Mouse (Mus musculus) heart, postnatal 0 days (tissue): Measurements from ENCODE around the gene Hist1h2bf. TPM values are rescaled to one million over a fixed set of nuclear protein-coding genes. Genes with fewer than 3 reads are reported as not detected.
"Not testable (repeated sequence)": the region's sequence is repeated elsewhere in the genome, so short reads cannot be mapped to it uniquely, and the experiment has no call there.

Source experiments
- ATAC-seq: fragments of 200-750 bp; cut with Nextera tagmentation; 2 replicates; pipeline ENCODE4 v1.8.0; 2017; ENCODE audit warnings: low read depth, moderate number of reproducible peaks, moderate library complexity; ENCODE audit not compliant: insufficient read depth
- DNase-seq: peaks from one replicate; pipeline ENCODE4 v3.0.0-alpha.2; 2016; ENCODE audit warnings: low spot score
- H3K27ac ChIP-seq: fragments of 300-500 bp; sonication (generic); 2 replicates; pipeline ENCODE4 v1.5.1; 2014; ENCODE audit warnings: low read depth, mild to moderate bottlenecking
- H3K27me3 ChIP-seq: fragments of 300-500 bp; sonication (generic); 2 replicates; pipeline ENCODE4 v1.6.1; 2014; ENCODE audit warnings: low read length, mixed read lengths; ENCODE audit not compliant: control insufficient read depth, insufficient read depth
- H3K36me3 ChIP-seq: fragments of 300-500 bp; sonication (generic); replicated peaks from 2 replicates; pipeline ENCODE4 v1.6.1; 2014; ENCODE audit warnings: low read length, mixed read lengths; ENCODE audit not compliant: control insufficient read depth, insufficient read depth
- H3K4me1 ChIP-seq: fragments of 300-500 bp; sonication (generic); 2 replicates; pipeline ENCODE4 v1.6.1; 2014; ENCODE audit warnings: antibody characterized with exemption; ENCODE audit not compliant: control insufficient read depth, insufficient read depth
- H3K4me2 ChIP-seq: fragments of 300-500 bp; sonication (generic); 2 replicates; pipeline ENCODE4 v1.6.1; 2014; ENCODE audit warnings: low read depth, mild to moderate bottlenecking, low read length, moderate library complexity
- H3K4me3 ChIP-seq: fragments of 300-500 bp; sonication (generic); 2 replicates; pipeline ENCODE4 v1.5.1; 2014; ENCODE audit warnings: low read depth, low read length
- H3K9ac ChIP-seq: fragments of 300-500 bp; sonication (generic); replicated peaks from 2 replicates; pipeline ENCODE4 v1.6.1; 2014; ENCODE audit warnings: low read depth, low read length, mixed read lengths
- H3K9me3 ChIP-seq: fragments of 300-500 bp; sonication (generic); replicated peaks from 2 replicates; pipeline ENCODE4 v1.6.1; 2016; ENCODE audit warnings: low read length; ENCODE audit not compliant: control insufficient read depth
- CTCF ChIP-seq: IDR thresholded peaks from 2 replicates; pipeline ENCODE4 v1.5.1; 2016; ENCODE audit warnings: antibody characterized with exemption, control low read depth, low read depth
- EP300 ChIP-seq: IDR thresholded peaks from 2 replicates; pipeline ENCODE4 v1.6.1; 2016; ENCODE audit warnings: antibody characterized with exemption, low read depth
- WGBS: fragments of 180-500 bp; shearing (Covaris S2); extraction: QIAGEN DNeasy Blood & Tissue Kit; methylation state at CpG from one replicate; pipeline ENCODE4 v1.1.7; 2014; 5-methylcytosine and 5-hydroxymethylcytosine counted together
- polyA plus RNA-seq: library from polyadenylated mRNA; unstranded; fragments of >200 nt; fragmentation: Nextera tagmentation; extraction: Ambion mirVana; gene quantifications from 2 replicates; pipeline ENCODE4 v1.2.1, GENCODE M21; 2015
- total RNA-seq: library from RNA; depleted of rRNA; stranded (reverse); fragments of >200 nt; gene quantifications from 2 replicates; pipeline ENCODE4 v1.2.3, GENCODE M21; 2014; ENCODE audit warnings: low replicate concordance

Hist1h2bf gene
- total and polyA plus RNA-seq, 2 experiments from 2014 or later, result 1.3 to 603 TPM

DNA sequence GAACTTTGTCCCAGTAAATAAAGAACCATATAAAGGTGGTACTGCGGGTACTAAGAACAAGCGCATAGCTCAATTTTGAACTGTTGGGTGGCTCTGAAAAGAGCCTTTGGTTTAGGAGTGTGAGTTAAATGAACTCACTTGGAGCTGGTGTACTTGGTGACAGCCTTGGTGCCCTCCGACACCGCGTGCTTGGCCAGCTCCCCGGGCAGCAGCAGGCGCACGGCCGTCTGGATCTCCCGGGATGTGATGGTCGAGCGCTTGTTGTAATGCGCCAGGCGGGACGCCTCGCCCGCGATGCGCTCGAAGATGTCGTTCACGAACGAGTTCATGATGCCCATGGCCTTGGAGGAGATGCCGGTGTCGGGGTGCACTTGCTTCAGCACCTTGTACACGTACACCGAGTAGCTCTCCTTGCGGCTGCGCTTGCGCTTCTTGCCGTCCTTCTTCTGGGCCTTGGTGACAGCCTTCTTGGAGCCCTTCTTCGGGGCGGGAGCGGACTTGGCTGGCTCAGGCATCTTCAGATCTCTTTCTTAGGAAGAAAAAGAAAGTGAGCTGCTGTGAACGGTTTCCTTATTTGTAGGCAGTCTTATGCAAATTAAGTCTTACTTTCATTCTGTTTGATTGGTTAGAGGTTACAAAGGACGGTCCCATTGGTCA lies 11.6 kb upstream of the Hist1h2bf start:
- H3K27ac ChIP-seq, result peak overlapping the region; percentile 99
- H3K36me3 ChIP-seq, H3K27me3 ChIP-seq, H3K9me3 ChIP-seq: not testable (repeated sequence)
- ATAC-seq (peak; percentile 78), DNase-seq (peak; percentile 97)
- under 1% methylated on average over 23 of the region's 36 CpGs for WGBS
- peaks cover 24% of the 10 kb centered on the region; the same call in 1 of the 2 replicates for H3K4me1 ChIP-seq
- peak overlapping the region; percentile 74 for H3K4me2 ChIP-seq
- peak overlapping the region; percentile 82 for H3K9ac ChIP-seq
- TF ChIP-seq EP300, result 0 out of 2 replicates have a peak, but pooled peaks have one; percentile 43
- peak overlapping the region; percentile 62 for H3K4me3 ChIP-seq

DNA sequence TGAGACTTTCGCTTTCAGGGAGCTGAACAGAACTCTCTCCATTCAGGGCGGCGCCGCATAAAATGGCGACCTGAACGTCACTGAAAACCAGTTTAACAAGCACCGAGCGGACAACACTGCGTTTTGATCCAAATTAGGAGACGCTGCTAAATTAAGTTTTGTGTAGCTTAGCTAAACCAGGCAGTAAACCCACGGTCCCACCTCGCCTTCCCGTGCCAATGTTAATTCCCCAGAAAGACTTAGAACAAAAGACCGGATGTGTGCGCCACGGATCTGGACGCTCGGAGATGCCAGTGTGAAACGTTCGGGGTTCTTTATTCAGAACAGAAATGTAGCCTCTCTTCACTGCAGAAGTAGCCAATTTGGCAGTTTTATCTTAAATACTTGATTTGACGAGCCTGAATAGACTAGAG lies 11.0 kb upstream of the Hist1h2bf start:
- H3K9ac ChIP-seq, result peak overlapping the region; percentile 82
- peak overlapping the region; percentile 62 for H3K4me3 ChIP-seq
- peaks cover 24% of the 10 kb centered on the region; the same call in 1 of the 2 replicates for H3K4me1 ChIP-seq
- no peaks in the 10 kb centered on the region for H3K36me3 ChIP-seq
- peak; percentile 74 for DNase-seq
- WGBS, result under 1% methylated on average over 21 of the region's 21 CpGs
- H3K9me3 ChIP-seq, result no peaks in the 10 kb centered on the region
- TF ChIP-seq CTCF (no peak), EP300 (no peak)
- peak; percentile 31; the same call in 1 of the 2 replicates for ATAC-seq
- peak overlapping the region; percentile 99 for H3K27ac ChIP-seq
- H3K4me2 ChIP-seq, result peak overlapping the region; percentile 74
- H3K27me3 ChIP-seq, result no peaks in the 10 kb centered on the region

DNA sequence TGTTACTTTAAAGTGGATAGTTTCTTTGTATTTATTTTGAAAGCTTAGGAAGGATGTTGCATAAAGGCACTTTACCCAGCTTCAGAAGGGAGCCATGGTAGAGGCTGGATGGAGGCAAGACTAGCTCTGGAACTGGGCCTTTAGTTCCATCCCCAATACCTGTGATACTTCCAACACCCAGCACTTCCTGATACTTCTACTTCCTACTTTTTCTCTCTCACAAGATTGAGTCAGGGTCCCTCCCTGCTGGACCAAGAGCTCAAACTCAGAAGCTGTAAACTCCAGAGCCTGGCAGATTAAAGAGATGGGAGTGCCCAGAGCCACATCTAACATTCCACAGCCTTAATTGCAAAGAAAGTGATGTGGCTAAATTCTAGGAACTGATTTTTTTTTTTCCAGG lies 10.3 kb upstream of the Hist1h2bf start:
- TF ChIP-seq EP300 (no peak), CTCF (no peak)

DNA sequence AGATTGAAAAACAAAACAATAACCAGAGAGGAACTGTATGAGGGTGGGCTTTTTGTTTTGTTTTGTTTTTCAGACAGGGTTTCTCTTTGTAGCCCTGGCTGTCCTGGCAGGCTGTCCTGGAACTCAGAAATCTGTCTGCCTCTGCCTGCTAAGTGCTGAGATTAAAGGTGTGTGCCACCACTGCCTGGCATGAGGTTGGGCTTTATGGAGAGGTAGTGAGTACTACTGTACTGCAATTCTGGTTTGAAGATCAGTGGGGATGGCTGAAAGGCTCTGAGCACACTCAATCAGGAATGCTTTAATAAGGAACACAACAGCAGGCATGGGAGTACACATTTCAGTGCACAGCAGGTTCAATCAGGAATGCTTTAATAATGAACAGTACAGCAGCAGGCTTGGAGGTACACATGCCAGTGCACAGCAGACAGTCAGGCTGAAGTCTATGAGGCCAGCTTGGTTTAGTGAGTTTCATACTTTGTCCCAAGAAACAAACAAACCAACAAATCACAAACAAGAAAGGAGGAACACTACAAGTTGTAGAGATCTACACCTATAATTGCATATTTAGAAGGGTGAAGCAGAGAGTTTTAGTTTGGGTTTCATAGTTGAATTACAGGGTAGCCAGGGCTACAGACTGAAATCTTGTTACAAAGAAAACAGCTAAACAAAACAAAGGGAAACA lies 9.5 kb upstream of the Hist1h2bf start:
- H3K4me2 ChIP-seq, result no peak overlapping the region
- peak overlapping the region; percentile 28; the same call in 1 of the 2 replicates for H3K27ac ChIP-seq

More for the DNA sequence above, 10.3 kb upstream of the Hist1h2bf start:
- Histone ChIP-seq H3K27ac (peak overlapping the region; percentile 99), H3K9me3 (no peaks in the 10 kb centered on the region), H3K9ac (peak overlapping the region; percentile 82), H3K36me3 (no peaks in the 10 kb centered on the region), H3K4me2 (peak overlapping the region; percentile 74), H3K4me1 (peaks cover 24% of the 10 kb centered on the region; the same call in 1 of the 2 replicates), H3K27me3 (no peaks in the 10 kb centered on the region), H3K4me3 (peak overlapping the region; percentile 62)
- DNase-seq (peak; percentile 10), ATAC-seq (no peak)

GRCm38 (mm10) chr13:23582219-23583056 lies 8.4 kb upstream of the Hist1h2bf start:
- peak overlapping the region; percentile 32; the same call in 1 of the 2 replicates for H3K9ac ChIP-seq
- H3K9me3 ChIP-seq, result no peaks in the 10 kb centered on the region
- peaks cover 24% of the 10 kb centered on the region; the same call in 1 of the 2 replicates for H3K4me1 ChIP-seq
- H3K36me3 ChIP-seq, result no peaks in the 10 kb centered on the region
- peak overlapping the region; percentile 63 for H3K27ac ChIP-seq
- H3K4me3 ChIP-seq, result peak overlapping the region; percentile 35
- 29% methylated on average over 6 of the region's 6 CpGs for WGBS
- H3K27me3 ChIP-seq, result no peaks in the 10 kb centered on the region
- ATAC-seq, result no peak
- no peak for DNase-seq
- H3K4me2 ChIP-seq, result peak overlapping the region; percentile 57
- no peak for TF ChIP-seq EP300
- no peak for TF ChIP-seq CTCF

More for the DNA sequence above, 9.5 kb upstream of the Hist1h2bf start:
- DNase-seq (no peak), ATAC-seq (no peak)
- Histone ChIP-seq H3K4me3 (no peak overlapping the region), H3K9me3 (no peaks in the 10 kb centered on the region), H3K36me3 (no peaks in the 10 kb centered on the region), H3K9ac (no peak overlapping the region), H3K27me3 (no peaks in the 10 kb centered on the region), H3K4me1 (peaks cover 24% of the 10 kb centered on the region; the same call in 1 of the 2 replicates)
- no peak for TF ChIP-seq EP300
- no peak for TF ChIP-seq CTCF
